Comparison of ENCODE assay signal across 17 mouse cellular contexts in the genomic region with DNA sequence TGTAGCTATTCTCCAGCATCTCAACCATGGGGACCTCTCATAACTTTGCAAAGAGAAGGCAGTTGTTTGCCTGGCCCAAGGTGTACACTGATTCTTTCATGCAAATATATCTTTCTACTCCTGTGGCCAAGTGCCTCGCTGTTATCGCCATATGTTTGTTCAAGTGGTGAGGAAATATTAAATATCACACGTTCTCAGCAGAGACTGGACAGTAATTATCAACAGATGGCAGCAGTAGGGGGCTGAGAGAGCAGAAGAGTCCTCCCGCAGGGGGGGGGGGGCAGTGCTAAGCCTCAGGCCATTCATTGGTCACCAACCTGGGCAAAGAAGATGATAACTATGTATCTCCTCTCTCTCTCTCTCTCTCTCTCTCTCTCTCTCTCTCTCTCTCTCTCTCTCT.
DNase-seq lines count a peak whose midpoint lies in the region; ATAC-seq lines count a peak whose summit lies in the region.
"Had no signal": no experiment of that assay in that cellular context is flagged by ENCODE, and none has a peak within 500 bp of the region (broad histone marks: within the 10 kb centered on the region; RNA-seq: fewer than 3 reads in every experiment).

No protein-coding gene starts in this region.

- peaks cover 9% of the 10 kb centered on the region; the same call in 1 of the 2 replicates for H3K4me1 ChIP-seq in hindbrain, embryonic 10.5 days (replicated peaks)
- no peaks in the 10 kb centered on the region for H3K4me1 ChIP-seq in hindbrain, embryonic 13.5 days (replicated peaks)
- H3K4me1 ChIP-seq: embryonic facial prominence, embryonic 15.5 days; lung, embryonic 15.5 days had no signal

- DNase-seq in hindbrain, embryonic 10.5 days (ENCODE audit: low spot score) = peak; percentile 52
- peak; percentile 79 for DNase-seq in cerebellum, adult 8-10 months
- peak; percentile 14 for DNase-seq in embryo, embryonic 9.5 days (ENCODE audit: extremely low spot score)
- DNase-seq in mesoderm, embryonic 11.5 days (ENCODE audit: low read depth, low spot score) = peak; percentile 56
- no peak for DNase-seq in adrenal gland, postnatal 25 days
- no peak for DNase-seq in adrenal gland, postnatal 10 days
- DNase-seq: kidney, postnatal 10 days; liver; spleen, adult 18-20 months had no signal

- WGBS in hindbrain, embryonic 10.5 days = 58% methylated on average over 4 of the region's 4 CpGs
- WGBS in hindbrain, embryonic 13.5 days = 73% methylated on average over 4 of the region's 4 CpGs

- no peak overlapping the region for H3K4me3 ChIP-seq in hindbrain, embryonic 10.5 days
- H3K4me3 ChIP-seq in hindbrain, embryonic 13.5 days = no peak overlapping the region
- H3K4me3 ChIP-seq: embryonic facial prominence, embryonic 15.5 days; lung, embryonic 15.5 days; myocyte had no signal

- H3K9me3 ChIP-seq in hindbrain, embryonic 10.5 days = no peaks in the 10 kb centered on the region
- H3K9me3 ChIP-seq in hindbrain, embryonic 13.5 days = no peaks in the 10 kb centered on the region
- H3K9me3 ChIP-seq: embryonic facial prominence, embryonic 15.5 days; lung, embryonic 15.5 days had no signal

- no peaks in the 10 kb centered on the region for H3K36me3 ChIP-seq in hindbrain, embryonic 10.5 days
- H3K36me3 ChIP-seq in hindbrain, embryonic 13.5 days = no peaks in the 10 kb centered on the region
- H3K36me3 ChIP-seq: embryonic facial prominence, embryonic 15.5 days; lung, embryonic 15.5 days had no signal

- H3K27me3 ChIP-seq in hindbrain, embryonic 10.5 days (ENCODE audit: insufficient read depth, poor library complexity, severe bottlenecking) = no peaks in the 10 kb centered on the region
- no peaks in the 10 kb centered on the region for H3K27me3 ChIP-seq in hindbrain, embryonic 13.5 days
- H3K27me3 ChIP-seq: embryonic facial prominence, embryonic 15.5 days; lung, embryonic 15.5 days had no signal

- no peak overlapping the region for H3K9ac ChIP-seq in hindbrain, embryonic 13.5 days
- H3K9ac ChIP-seq: embryonic facial prominence, embryonic 15.5 days; lung, embryonic 15.5 days had no signal

- H3K4me2 ChIP-seq in hindbrain, embryonic 13.5 days = no peak overlapping the region
- H3K4me2 ChIP-seq: embryonic facial prominence, embryonic 15.5 days; lung, embryonic 15.5 days had no signal

- ATAC-seq in hindbrain, embryonic 13.5 days (ENCODE audit: low FRiP score) = no peak
- ATAC-seq in activated CD4-positive, CD25-positive, alpha-beta regulatory T cell, adult 4 months = no peak
- ATAC-seq: forebrain, embryonic 16.5 days; intestine, embryonic 16.5 days had no signal

- H3K27ac ChIP-seq in hindbrain, embryonic 10.5 days = no peak overlapping the region
- H3K27ac ChIP-seq in hindbrain, embryonic 13.5 days = no peak overlapping the region
- H3K27ac ChIP-seq: embryonic facial prominence, embryonic 15.5 days; lung, embryonic 15.5 days; stomach, postnatal 0 days had no signal

Comparison
In these comparisons a context has a peak if more than half of its experiments do, and no peak if none do; other contexts are left out.
1. DNase-seq: peak in hindbrain, embryonic 10.5 days (single experiment), cerebellum, adult 8-10 months (single experiment), embryo, embryonic 9.5 days (single experiment) and mesoderm, embryonic 11.5 days (single experiment); none in adrenal gland, postnatal 25 days (single experiment) and adrenal gland, postnatal 10 days (single experiment).